Comparison of ENCODE assay signal across 16 mouse cellular contexts in genomic region chr5:125485031-125485778, GRCm38 (mm10). TPM values are rescaled to one million over a fixed set of nuclear protein-coding genes. Genes with fewer than 3 reads are reported as not detected.
DNase-seq lines count a peak whose midpoint lies in the region; ATAC-seq and TF ChIP-seq lines count a peak whose summit lies in the region.
"Had no signal": no experiment of that assay in that cellular context is flagged by ENCODE, and none has a peak within 500 bp of the region (broad histone marks: within the 10 kb centered on the region; RNA-seq: fewer than 3 reads in every experiment).

No protein-coding gene starts in this region.

- H3K36me3 ChIP-seq in kidney, adult 2 months (ENCODE audit: control insufficient read depth, insufficient read depth, low read length), result peaks cover 6% of the 10 kb centered on the region; the same call in 1 of the 2 replicates

- peak; percentile 30 for ATAC-seq in megakaryocyte progenitor cell, adult 5-6 weeks (replicated peaks; ENCODE audit: poor library complexity)
- ATAC-seq: forebrain, embryonic 16.5 days had no signal

- peak; percentile 78 for DNase-seq in kidney, adult 2 months
- no peak for DNase-seq in kidney, postnatal 14 days
- DNase-seq in lung, postnatal 36 days, result peak; percentile 57
- no peak for DNase-seq in lung, postnatal 14 days
- DNase-seq in heart, postnatal 10 days, result no peak
- no peak for DNase-seq in c-Kit-positive CD71-positive TER-119-positive erythroid progenitor cells, embryonic 14.5 days (ENCODE audit: low spot score)
- DNase-seq: lung, embryonic 14.5 days; right cerebral cortex, postnatal 25 days had no signal

- TF ChIP-seq CTCF in kidney, adult 2 months (conservative IDR thresholded peaks at IDR 0.05; ENCODE audit: insufficient read depth, insufficient read length, low read depth, low read length), result no peak
- TF ChIP-seq CTCF in bone marrow macrophage, adult 2 months (IDR thresholded peaks at IDR 0.05; ENCODE audit: low read depth, low read length), result no peak

- 73% methylated on average over 4 of the region's 4 CpGs for WGBS in kidney, adult 2 months

- H3K27ac ChIP-seq in kidney, adult 2 months (ENCODE audit: insufficient read depth, low read depth, low read length), result no peak overlapping the region; the same call in 1 of the 2 replicates
- peak overlapping the region; percentile 7; the same call in 1 of the 2 replicates for H3K27ac ChIP-seq in bone marrow macrophage, adult 2 months (ENCODE audit: insufficient read depth, low read depth, low read length)
- H3K27ac ChIP-seq: embryonic facial prominence, embryonic 13.5 days; heart, embryonic 15.5 days; hindbrain, embryonic 12.5 days; kidney, postnatal 0 days; neural tube, embryonic 12.5 days had no signal

- peaks cover 20% of the 10 kb centered on the region for H3K4me1 ChIP-seq in kidney, adult 2 months (ENCODE audit: control insufficient read depth, insufficient read depth, low read length)
- H3K4me1 ChIP-seq in bone marrow macrophage, adult 2 months (ENCODE audit: control insufficient read depth, insufficient read depth, low read length), result peaks cover 38% of the 10 kb centered on the region

- no peak for TF ChIP-seq POLR2A in kidney, adult 2 months (IDR thresholded peaks at IDR 0.05; ENCODE audit: low read depth, low read length)
- TF ChIP-seq POLR2A in bone marrow macrophage, adult 2 months (IDR thresholded peaks at IDR 0.05; ENCODE audit: borderline replicate concordance, low read depth, low read length), result no peak

- no peak overlapping the region for H3K4me3 ChIP-seq in kidney, adult 2 months (ENCODE audit: insufficient read depth, low read depth, low read length)
- H3K4me3 ChIP-seq in bone marrow macrophage, adult 2 months (ENCODE audit: insufficient read depth, low read length), result no peak overlapping the region
- H3K4me3 ChIP-seq: embryonic facial prominence, embryonic 13.5 days; heart, embryonic 15.5 days; hindbrain, embryonic 12.5 days; neural tube, embryonic 12.5 days had no signal

- no peaks in the 10 kb centered on the region for H3K27me3 ChIP-seq in kidney, adult 2 months (replicated peaks; ENCODE audit: control insufficient read depth, insufficient read depth, low read length)
- H3K27me3 ChIP-seq: embryonic facial prominence, embryonic 13.5 days; heart, embryonic 15.5 days; hindbrain, embryonic 12.5 days; neural tube, embryonic 12.5 days had no signal

- intact Hi-C loops in heart, postnatal 10 days (cut with DNase I), result no loop called here

RNA-seq across cellular contexts. Expression of gene Aacs, which starts 9.6 kb away (rescaled TPM):
- 102 and 131 TPM in 2 replicates for polyA plus RNA-seq in kidney, adult 2 months (2012; rRNA removed)
- polyA plus RNA-seq in bone marrow macrophage, adult 2 months (2012; ENCODE audit: insufficient read depth, insufficient read length, missing spikeins), result 10.3 and 19.0 TPM in 2 replicates
- 3.8 and 6.0 TPM in 2 replicates for total RNA-seq in megakaryocyte progenitor cell, adult 5-6 weeks (2015)
- 10.4 and 12.7 TPM in 2 replicates for total RNA-seq in megakaryocyte progenitor cell, adult 5-6 weeks (2017)
- 1 to 10 TPM; 4.8 to 5.0 TPM for total RNA-seq in heart, postnatal 10 days (2021)

RNA-seq across cellular contexts. Expression of gene Bri3bp, which starts 43.8 kb away (rescaled TPM):
- polyA plus RNA-seq in kidney, adult 2 months (2012; rRNA removed), result 12.1 and 13.0 TPM in 2 replicates
- polyA plus RNA-seq in bone marrow macrophage, adult 2 months (2012; ENCODE audit: insufficient read depth, insufficient read length, missing spikeins), result 11.6 and 11.8 TPM in 2 replicates
- total RNA-seq in megakaryocyte progenitor cell, adult 5-6 weeks (2015), result 53.2 and 60.7 TPM in 2 replicates
- total RNA-seq in megakaryocyte progenitor cell, adult 5-6 weeks (2017), result 27.7 and 31.0 TPM in 2 replicates
- total RNA-seq in heart, postnatal 10 days (2021), result 10 to 100 TPM; 56.4 to 62.5 TPM

RNA-seq across cellular contexts. Expression of gene Tmem132b, which starts 46.4 kb away (rescaled TPM):
- polyA plus RNA-seq in kidney, adult 2 months (2012; rRNA removed), result 0.01 TPM in 1 of 2 replicates, not detected in the other
- not detected in 2 replicates for polyA plus RNA-seq in bone marrow macrophage, adult 2 months (2012; ENCODE audit: insufficient read depth, insufficient read length, missing spikeins)
- total RNA-seq in megakaryocyte progenitor cell, adult 5-6 weeks (2015), result not detected in 2 replicates
- total RNA-seq in megakaryocyte progenitor cell, adult 5-6 weeks (2017), result not detected in 2 replicates
- total RNA-seq in heart, postnatal 10 days (2021), result under 1 TPM in 1 of 2 experiments, not detected in 1; 0.02 TPM
- polyA plus RNA-seq: heart, embryonic 15.5 days; lung, embryonic 14.5 days had no signal

RNA-seq across cellular contexts. Expression of gene Dhx37, which starts 51.3 kb away (rescaled TPM):
- 10.8 and 16.4 TPM in 2 replicates for polyA plus RNA-seq in kidney, adult 2 months (2012; rRNA removed)
- polyA plus RNA-seq in bone marrow macrophage, adult 2 months (2012; ENCODE audit: insufficient read depth, insufficient read length, missing spikeins), result 13.1 and 18.4 TPM in 2 replicates
- total RNA-seq in megakaryocyte progenitor cell, adult 5-6 weeks (2015), result 18.9 and 20.0 TPM in 2 replicates
- 47.9 and 56.5 TPM in 2 replicates for total RNA-seq in megakaryocyte progenitor cell, adult 5-6 weeks (2017)
- total RNA-seq in heart, postnatal 10 days (2021), result 10 to 100 TPM; 13.2 to 14.7 TPM

Comparison
In these comparisons a context has a peak if more than half of its experiments do, and no peak if none do; other contexts are left out.
1. DNase-seq: peak in kidney, adult 2 months (single experiment) and lung, postnatal 36 days (single experiment); none in kidney, postnatal 14 days (single experiment), lung, postnatal 14 days (single experiment), heart, postnatal 10 days (0 of 2) and c-Kit-positive CD71-positive TER-119-positive erythroid progenitor cells, embryonic 14.5 days (single experiment).